Mouse (Mus musculus) granulocyte monocyte progenitor cell, adult 5-6 weeks (primary cell): ENCODE measurements at regions not wholly inside any gene's neighbourhood (a gene's known extent, or its start where the extent isn't known, plus 50 kb on each side); places are given as distances from the start of the nearest gene placed in this dataset.
A peak's percentile ranks its signal among the peaks of the same experiment; 100 is the strongest.

Experiments used
- ATAC-seq: replicated peaks from 2 replicates; pipeline ENCODE4 v1.8.0; 2016; ENCODE audit warnings: mild to moderate bottlenecking, moderate TSS enrichment, inconsistent platforms; ENCODE audit not compliant: poor library complexity, severe bottlenecking

GRCm38 (mm10) chr11:113117179-113117898, 335.3 kb downstream of the Sox9 start:
- no peak for ATAC-seq

GRCm38 (mm10) chr11:113120570-113120969, 338.5 kb downstream of the Sox9 start:
- ATAC-seq = no peak

- ATAC-seq = no peak
These were observed 339.3 kb downstream of the Sox9 start for GRCm38 (mm10) chr11:113121307-113121706.

- ATAC-seq = no peak
These were observed 340.1 kb downstream of the Sox9 start for GRCm38 (mm10) chr11:113122137-113122536.

GRCm38 (mm10) chr11:113122964-113123363, 340.9 kb downstream of the Sox9 start:
- no peak for ATAC-seq

- no peak for ATAC-seq
These were observed 343.8 kb downstream of the Sox9 start for GRCm38 (mm10) chr11:113125832-113126231.

- ATAC-seq = peak; percentile 68
These were observed 347.2 kb downstream of the Sox9 start for GRCm38 (mm10) chr11:113129192-113129591.

- ATAC-seq = no peak
These were observed 348.0 kb downstream of the Sox9 start for GRCm38 (mm10) chr11:113129975-113130374.

GRCm38 (mm10) chr11:113132078-113133064, 350.3 kb downstream of the Sox9 start:
- ATAC-seq = no peak

- ATAC-seq = peak; percentile 86
These were observed 351.4 kb downstream of the Sox9 start for GRCm38 (mm10) chr11:113133407-113133806.

- ATAC-seq = no peak
These were observed 353.2 kb downstream of the Sox9 start for GRCm38 (mm10) chr11:113135261-113135660.

- no peak for ATAC-seq
These were observed 356.4 kb downstream of the Sox9 start for GRCm38 (mm10) chr11:113138462-113138861.

GRCm38 (mm10) chr11:113140595-113140994, 358.6 kb downstream of the Sox9 start:
- ATAC-seq = no peak

GRCm38 (mm10) chr11:113142816-113143215, 360.8 kb downstream of the Sox9 start:
- no peak for ATAC-seq

GRCm38 (mm10) chr11:113143839-113144627, 362.0 kb downstream of the Sox9 start:
- no peak for ATAC-seq

GRCm38 (mm10) chr11:113145721-113146120, 363.7 kb downstream of the Sox9 start:
- no peak for ATAC-seq

GRCm38 (mm10) chr11:113146762-113147161, 364.7 kb downstream of the Sox9 start:
- ATAC-seq = no peak

GRCm38 (mm10) chr11:113147535-113148197, 365.6 kb downstream of the Sox9 start:
- ATAC-seq = no peak

- no peak for ATAC-seq
These were observed 366.1 kb downstream of the Sox9 start for GRCm38 (mm10) chr11:113148198-113148537.

GRCm38 (mm10) chr11:113155515-113155914, 373.5 kb downstream of the Sox9 start:
- ATAC-seq = no peak
